Mouse (Mus musculus): Measurements from ENCODE around the gene Elf3.
A peak's percentile ranks its signal among the peaks of the same experiment; 100 is the strongest.
"Not testable (repeated sequence)": the region's sequence is repeated elsewhere in the genome, so short reads cannot be mapped to it uniquely, and the experiment has no call there.

Gene Elf3

DNA sequence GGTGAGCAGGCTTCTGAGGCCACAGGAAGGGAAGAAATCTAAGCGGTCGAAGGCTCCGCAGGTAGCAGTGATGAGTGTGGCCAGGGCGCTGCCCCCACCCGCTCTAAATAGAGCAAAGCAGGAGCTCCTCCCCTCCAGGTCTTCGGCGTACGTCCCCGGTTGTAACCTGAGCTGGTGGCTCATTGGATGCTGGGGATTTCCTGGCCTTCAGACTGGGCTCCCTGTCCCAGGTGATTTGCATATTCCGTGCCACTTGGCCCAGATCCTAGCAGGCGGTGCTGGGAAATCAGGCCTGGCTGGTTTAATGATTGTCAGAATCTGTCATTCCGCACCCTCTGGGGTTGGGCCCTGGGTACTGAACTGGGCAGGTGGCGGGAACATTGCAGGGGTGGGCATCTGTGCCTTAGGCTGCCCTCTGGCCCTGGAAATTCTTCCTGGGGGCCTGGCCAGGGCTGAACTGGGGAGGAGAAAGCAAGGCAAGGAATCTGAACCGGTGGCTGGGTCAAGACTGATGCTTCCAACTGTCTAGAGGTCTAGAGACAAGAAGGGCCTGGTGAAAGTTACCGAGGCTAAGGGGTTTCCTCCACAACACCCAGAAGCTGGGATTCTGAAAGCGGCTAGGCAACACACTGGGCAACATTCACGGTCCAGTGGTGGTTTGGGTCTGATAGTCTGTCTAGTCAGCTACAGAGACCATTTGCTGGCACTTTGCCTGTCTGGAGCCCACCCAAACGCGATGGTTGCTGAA lies at the start of gene Elf3:
Elf3 (minus strand) TSS at position 189 of the 748 bp plus-strand sequence.
- peak; percentile 56 for DNase-seq

GRCm38 (mm10) chr1:135290908-135291307 lies 32.5 kb upstream of the Elf3 start:
- DNase-seq = no peak

GRCm38 (mm10) chr1:135286311-135286710 lies 27.9 kb upstream of the Elf3 start:
- DNase-seq = no peak

DNA sequence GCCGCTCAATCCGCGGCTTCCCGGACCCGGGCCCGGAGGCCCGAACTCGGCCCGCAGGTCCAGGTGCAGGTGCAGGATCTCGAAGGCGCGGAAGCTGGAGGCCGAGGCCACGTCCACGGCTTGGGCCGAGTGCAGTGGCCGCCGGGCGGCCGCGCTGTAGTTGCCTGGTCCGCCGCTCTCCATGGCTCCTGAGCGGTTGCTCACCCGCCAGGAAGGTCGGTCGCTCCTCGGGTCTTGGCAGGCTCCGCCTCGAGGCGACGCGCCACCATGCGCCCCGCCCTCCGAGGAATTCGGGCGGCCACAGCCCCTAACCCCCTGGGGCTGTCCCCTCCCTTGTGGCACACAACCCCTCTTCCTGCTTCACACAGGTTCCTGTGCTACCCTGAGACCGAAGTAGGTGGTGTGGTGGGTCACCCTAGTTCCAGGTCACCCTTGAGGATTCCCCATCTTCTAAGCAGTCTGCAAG lies 25.5 kb upstream of the Elf3 start, which contains the start of gene Rnpep:
Rnpep (minus strand) TSS at position 259 of the 466 bp plus-strand sequence.
- peak; percentile 78 for DNase-seq

DNA sequence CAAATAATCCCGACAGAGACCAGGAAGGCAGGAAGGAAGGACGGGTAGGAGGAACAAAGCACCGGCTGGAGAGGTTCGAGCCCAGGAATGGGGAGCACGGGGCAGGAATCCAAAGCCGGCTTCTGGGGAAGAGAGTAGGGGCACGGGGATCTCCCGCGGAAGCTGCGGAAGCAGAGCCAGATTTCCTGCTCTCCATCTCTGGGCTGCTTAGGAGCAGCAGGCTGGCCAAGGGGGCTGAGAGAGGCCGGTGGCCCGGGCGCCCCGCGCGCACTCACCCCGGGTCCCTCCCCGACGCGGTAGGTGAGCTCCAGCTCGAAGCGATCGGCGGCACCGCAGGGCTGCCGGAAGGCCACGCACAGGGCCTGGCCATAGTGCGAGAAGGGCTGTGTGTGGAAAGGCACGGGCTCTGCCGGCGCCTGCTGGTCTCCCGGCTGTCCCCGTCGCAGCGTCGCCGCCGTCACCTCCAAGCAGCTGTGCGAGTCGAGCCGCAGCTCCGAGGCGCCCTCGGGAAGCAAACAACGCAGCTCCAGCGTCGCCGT lies 25.0 kb upstream of the Elf3 start:
- no peak for DNase-seq

- DNase-seq = no peak
Observed at GRCm38 (mm10) chr1:135282536-135283286, 24.3 kb upstream of the Elf3 start.

DNA sequence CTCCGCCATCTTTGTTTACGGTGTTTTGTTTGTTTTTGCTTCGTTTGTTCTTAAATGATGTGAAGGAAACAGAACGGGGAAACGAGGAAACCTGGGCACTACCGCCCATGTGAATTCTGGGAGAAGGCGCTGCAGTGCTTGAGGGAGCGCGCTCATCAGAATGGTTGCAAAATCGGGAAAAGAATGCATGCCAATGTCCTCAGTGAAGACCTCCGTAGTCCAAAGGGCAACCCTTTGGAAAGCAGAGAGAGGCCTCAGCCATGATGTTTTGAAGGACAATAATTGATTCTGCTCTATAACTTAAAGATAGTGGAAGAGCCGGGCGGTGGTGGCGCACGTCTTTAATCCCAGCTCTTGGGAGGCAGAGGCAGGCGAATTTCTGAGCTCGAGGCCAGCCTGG lies 23.5 kb upstream of the Elf3 start:
- no peak for DNase-seq

DNA sequence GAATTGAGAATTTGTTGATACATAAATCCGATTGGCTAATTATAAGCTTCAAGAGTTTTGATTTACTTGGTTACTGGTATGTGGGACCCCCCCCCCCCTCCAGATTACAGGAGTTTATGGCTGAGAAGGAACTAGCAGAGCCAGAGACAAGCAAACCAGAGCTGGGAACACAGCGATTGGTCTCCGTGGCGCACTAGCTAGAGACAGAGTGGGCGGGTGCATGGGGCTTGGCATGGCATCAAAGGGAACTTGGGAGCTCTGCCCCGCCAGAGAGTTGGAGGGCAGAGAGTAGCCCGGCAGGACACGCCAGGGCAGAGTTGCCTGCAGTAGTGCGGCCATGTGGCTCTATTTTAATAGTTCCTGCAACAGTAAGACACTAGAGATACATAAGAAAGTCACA lies 22.3 kb upstream of the Elf3 start:
- no peak for DNase-seq

- DNase-seq = peak; percentile 73
Observed at GRCm38 (mm10) chr1:135271371-135271770, 13.0 kb upstream of the Elf3 start.

DNA sequence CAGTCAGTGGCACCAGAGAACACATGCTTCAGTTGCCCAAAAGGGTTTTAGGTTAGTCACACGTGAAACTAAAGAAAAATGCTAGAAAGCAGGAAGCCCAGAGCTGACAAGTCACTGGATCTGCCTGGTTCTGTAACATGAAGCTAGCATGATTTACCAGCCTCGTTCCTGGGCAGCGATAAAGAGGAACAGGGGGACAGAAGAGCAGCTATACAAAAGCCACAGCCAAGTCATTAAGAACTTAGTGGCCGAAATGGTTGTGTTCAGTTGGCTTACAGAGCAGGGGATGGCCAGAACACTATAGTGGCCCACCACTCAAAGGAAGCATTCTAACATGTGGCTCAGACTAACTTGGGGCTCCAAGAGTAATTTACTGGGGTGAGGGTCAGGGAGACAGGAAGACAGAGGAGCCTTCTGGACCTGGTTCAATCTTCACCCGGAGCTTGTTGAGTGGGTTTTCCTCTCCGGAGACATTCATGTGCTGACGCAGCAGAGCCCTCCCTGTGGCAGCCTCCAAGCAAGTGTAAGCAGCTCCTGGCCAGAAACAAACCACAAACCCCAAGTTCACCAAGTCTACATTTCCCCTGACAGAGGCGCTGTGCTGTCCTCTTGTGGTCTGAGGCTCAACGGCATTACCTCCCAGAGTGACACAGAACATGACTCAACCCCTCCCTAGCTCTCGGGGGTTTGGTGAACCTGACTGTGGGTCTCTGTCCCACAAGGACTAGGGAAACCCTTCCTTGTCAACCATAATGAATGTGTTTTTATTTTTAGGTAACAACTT lies 9.5 kb upstream of the Elf3 start:
- no peak for DNase-seq

DNA sequence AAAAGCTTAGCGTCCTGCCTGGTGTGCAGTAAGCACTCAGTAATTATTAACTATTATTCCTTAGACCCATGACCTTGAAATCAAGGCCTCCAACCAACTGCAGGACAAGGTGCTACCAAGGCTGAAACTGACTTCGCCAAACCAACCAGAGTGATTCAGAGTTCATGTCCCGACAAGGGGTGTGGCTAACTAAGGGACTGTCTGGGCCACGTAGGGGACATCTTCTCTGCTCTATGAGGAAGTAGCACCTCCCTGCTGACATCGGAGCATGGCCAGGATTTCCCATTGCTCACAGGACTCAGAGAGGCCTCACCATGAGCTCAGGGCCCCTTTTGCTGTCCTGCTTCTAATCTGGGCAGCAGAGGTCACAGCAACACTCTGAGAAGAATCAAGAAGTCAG lies 7.5 kb upstream of the Elf3 start:
- DNase-seq = no peak

DNA sequence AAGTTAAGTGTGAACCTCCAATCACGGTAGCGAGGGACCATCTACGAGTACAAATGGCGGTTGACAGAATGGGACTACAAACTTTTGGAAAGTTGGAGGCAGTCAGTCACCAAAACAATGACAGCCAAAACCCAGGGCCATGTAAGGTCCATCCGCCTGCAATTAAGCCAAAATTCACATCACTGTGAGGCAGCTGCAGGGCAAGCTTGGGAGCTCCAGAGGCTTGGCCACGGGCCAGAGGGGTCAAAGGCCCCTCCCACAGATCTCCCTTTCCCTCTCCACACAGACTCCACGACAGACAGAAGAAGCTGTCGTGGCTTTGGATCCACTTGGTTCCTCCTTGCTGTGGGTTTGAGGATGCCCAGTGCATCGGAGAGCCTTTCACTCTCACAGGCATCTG lies 4.9 kb upstream of the Elf3 start:
- no peak for DNase-seq

DNA sequence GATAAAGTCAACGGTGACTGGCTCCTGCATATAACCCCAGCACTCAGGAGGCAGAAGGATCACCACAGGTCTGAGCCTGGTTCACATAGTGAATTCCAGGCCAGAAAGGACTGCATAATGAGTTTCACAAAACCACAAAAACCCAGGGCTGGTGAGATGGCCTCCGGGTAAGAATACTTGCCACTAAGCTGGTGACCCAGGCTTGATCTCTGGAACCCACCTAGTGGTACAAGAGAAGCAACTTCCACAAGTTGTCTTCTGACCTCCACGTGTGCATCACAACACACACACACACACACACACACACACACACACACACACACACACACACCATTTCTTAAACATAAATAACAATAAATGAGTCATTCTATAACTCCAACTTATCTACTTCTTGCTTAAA lies 4.0 kb upstream of the Elf3 start:
- no peak for DNase-seq

DNA sequence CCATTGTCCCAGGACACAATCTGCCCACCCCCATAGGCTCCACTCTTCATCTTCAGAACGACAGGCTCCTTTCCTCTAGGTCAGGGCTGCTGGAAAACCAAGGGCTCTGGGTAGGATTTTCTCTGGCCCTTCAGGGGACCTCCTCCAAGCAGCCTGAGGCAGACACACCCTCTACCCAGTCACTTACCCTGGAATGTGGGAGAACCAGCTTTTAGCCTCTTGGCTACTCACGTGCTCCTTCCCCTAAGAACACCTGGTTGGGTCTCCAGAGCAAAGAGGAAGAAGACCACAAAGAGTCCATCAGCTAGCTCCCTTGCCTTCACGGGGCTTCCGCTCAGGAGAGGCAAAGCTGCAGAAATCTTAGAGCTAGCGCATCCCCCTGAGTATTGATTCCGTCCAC lies 2.6 kb upstream of the Elf3 start:
- no peak for DNase-seq

- DNase-seq = peak; percentile 83
Observed at GRCm38 (mm10) chr1:135259128-135259436, 714 bp upstream of the Elf3 start.

GRCm38 (mm10) chr1:135256299-135256698 lies 2.1 kb downstream of the Elf3 start:
- no peak for DNase-seq

DNA sequence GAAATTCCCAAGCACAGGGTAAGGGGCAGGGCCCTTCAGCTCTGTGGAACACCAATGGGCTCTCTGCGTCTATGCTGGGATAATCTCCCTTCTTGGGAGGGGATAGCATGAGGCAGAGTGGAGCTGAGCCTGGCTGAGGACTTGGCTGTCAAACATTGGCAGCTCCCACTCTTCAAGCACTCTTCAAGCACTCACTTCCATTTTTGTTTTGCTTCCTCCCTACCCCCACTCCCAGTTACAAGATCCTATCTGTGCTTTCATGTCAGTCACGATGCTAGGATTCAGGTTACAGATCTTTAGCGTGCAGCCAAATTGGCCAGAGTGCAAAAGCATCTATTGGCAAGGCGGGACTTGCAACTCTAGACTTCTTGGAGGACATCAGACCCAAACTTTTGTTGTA lies 5.5 kb downstream of the Elf3 start:
- DNase-seq = no peak

DNA sequence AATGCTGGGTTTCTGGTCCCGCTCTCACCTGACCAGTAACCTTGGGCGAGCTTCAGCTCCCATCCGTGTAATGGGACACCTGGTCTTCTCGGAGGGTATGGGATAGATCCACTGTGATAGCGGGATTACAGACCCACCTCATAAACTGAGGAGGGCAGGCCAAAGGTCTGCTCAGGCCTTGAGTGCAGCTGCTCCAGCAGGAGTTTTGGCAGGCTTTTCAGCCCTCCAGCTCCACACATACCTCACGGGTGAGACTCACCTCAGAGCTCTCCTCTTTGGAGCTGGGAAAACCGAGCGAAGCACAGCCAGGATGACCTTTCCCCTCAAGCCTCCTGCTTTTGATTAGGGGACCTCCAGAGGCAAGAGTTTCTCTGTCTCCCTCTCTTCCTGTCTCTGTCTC lies 7.0 kb downstream of the Elf3 start:
- no peak for DNase-seq

GRCm38 (mm10) chr1:135250706-135251105 lies 7.7 kb downstream of the Elf3 start:
- no peak for DNase-seq

- peak; percentile 43 for DNase-seq
Observed at GRCm38 (mm10) chr1:135248434-135248850, 9.9 kb downstream of the Elf3 start.

GRCm38 (mm10) chr1:135244014-135244413 lies 14.4 kb downstream of the Elf3 start:
- DNase-seq = no peak

- DNase-seq = not testable (repeated sequence)
Observed at GRCm38 (mm10) chr1:135240206-135240605, 18.2 kb downstream of the Elf3 start.

DNA sequence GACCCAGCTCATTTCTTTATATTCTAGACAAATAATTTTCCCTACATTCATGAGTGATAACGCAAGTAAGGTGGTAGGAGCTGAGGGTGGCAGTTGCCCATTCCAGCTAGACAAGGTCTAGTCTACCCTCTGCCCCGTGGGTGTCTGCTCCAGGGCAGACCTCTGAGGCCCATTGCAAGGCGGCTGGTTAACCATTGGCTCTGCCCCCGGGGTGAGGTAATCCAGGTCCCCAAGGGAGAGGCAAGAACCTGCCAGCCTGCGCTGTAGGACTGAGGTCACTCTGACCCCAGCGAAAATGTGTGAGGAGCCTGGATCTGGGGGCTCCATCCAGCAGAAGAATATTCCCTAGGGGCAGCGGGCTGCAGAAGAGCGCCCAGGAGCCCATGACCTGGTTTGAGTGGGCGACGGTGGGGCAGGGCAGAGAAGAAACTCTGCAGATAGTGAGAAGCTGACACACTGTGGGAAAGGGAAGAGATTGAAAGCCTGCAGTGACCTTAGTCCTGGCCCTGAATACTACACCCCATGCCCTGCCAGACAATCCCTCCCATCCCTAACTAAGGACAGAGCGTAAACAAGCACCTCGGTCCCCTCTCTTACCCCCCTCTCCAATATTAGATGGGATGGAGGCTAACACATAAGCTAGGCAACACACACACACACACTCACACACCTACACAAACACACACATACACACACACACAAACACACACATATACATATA lies 21.1 kb downstream of the Elf3 start:
- no peak for DNase-seq

Data from cerebellum, adult 8-10 months (tissue).